Mouse (Mus musculus) layer of hippocampus, adult 2 months (tissue): Measurements from ENCODE around the gene Gabrp. TPM values are rescaled to one million over a fixed set of nuclear protein-coding genes. Genes with fewer than 3 reads are reported as not detected.

Experiments used
- DNase-seq, 2 experiments: peaks; one replicate each; pipeline ENCODE4 v3.0.0; 2022; ENCODE audit warnings: low spot score in 2 of 2
- H3K27ac ChIP-seq: fragments of 200-600 bp; 2 replicates; pipeline ENCODE4 v1.8.1; 2022
- H3K4me3 ChIP-seq: fragments of 200-600 bp; 2 replicates; pipeline ENCODE4 v1.8.1; 2022; ENCODE audit warnings: mild to moderate bottlenecking
- CTCF ChIP-seq: fragments of 200-600 bp; conservative IDR thresholded peaks from 2 replicates; pipeline ENCODE4 v1.8.1; 2022; ENCODE audit warnings: antibody characterized with exemption, mild to moderate bottlenecking, moderate library complexity
- total RNA-seq, 2 experiments: library from RNA; stranded (reverse); gene quantifications; 2 replicates each; pipeline ENCODE4 v1.2.3; 2021

Gene Gabrp
- total RNA-seq, 2 experiments from 2014 or later, result not detected

DNA sequence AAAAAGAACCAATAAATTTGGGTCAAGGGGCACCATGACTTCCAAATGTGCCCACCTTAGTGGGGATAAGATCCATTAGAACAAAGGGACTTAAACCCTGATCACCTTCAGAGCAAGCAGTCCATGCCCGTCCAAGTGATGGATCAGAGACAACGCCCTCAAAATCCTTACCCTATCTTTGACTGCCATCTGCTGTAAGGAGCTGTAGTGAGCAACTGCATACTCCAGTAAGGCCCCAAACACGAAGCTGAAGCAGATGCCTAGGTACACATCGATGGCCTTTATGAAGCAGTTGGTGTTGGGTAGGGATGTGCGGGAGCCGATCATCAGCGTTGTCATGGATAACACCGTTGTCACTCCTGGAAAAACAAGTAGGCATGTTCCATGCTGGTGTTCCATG, 24.6 kb downstream of the Gabrp start:
- peak; percentile 82 for TF ChIP-seq CTCF
- H3K27ac ChIP-seq, result no peak overlapping the region
- DNase-seq, result peak; percentile 36 to 59
- H3K4me3 ChIP-seq, result no peak overlapping the region

DNA sequence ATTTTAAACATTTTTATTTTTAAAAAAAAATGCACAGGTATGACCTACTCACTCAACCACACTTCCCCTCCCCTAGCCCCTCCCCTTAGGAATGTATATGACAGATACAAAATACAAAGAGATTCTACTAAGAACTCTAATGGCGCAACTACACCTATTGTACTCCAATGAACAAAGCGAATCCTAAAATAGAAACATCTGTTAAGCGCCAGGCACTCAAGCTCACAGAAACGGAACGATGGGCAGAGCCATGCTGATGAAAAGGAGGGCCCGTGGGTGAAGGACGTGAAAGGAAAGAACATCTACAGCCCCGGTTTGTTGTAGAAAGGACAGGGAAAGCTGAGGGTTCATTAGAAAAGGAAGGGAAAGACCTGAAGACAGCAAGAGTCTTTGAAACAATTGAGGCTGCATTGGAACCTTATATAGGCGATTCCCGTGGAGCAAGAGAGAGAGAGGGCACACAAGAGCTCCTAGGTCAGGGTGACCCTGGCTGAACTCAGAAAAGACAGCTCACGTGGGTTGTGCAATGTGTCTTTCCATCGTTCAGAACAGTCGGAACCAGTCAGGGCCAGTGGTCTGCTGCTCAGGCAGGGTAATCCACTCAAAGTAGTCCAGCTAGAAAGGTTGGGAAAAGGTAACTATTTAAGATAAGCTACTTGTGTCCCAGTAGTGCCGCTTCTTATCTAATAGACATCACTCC, 27.7 kb downstream of the Gabrp start:
- H3K4me3 ChIP-seq, result no peak overlapping the region
- no peak for TF ChIP-seq CTCF
- no peak overlapping the region for H3K27ac ChIP-seq
- DNase-seq, result no peak

DNA sequence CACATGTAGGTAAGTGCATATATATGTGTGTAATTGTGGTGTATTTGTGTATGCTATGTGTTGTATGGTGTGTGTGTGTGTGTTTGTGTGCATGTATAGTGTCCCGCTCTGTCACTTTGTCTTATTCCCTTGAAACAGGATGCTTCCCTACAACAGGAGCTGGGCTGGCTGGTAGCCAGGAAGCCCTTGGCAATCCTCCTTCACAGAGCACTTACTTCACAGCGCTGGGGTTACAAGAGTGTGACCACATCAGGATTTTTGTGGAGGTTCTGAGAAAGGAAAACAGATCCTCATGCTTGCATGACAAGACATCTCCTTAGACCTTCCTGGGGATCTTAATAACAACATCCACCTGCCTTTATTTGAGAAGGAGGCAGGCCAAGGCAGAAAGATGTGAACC, 31.4 kb downstream of the Gabrp start:
- Histone ChIP-seq H3K4me3 (no peak overlapping the region), H3K27ac (no peak overlapping the region)
- DNase-seq, result no peak
- TF ChIP-seq CTCF, result no peak

DNA sequence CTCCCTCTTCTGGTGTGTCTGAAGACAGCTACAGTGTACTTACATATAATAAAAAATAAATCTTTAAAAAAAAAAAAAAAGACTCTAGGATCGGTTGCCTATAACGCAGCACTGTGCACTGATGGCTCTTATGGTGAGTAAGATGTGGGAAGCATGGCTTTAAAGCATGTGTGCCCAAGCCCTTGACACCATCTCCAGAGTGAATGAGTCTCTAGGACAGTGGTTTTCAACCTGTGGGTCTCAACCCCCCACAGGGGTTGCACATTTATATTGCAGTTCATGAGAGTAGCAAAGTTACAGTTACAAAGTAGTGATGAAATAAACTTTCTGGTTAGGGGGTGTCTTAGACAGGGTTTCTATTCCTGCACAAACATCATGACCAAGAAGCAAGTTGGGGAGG, 33.8 kb downstream of the Gabrp start:
- no peak for TF ChIP-seq CTCF
- DNase-seq, result no peak

DNA sequence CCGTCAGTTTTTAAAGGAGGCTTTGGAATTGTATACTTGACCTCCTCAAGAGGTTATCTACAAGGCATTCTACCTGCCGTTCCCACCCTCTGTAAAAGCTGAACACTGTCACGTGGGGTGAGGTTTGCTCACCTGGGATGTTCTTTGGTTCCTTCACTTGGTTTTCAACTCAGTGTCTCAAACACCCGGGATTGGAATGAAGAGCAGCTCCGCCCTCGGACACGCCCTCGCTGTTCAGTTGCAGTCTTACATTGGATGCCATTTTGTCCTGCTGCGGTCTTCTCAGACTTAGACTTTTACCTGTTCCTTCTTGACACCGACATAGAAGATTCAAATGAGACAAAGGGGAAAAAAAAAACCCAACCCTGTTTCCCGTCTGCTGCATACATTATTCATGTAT, 34.6 kb downstream of the Gabrp start:
- no peak for DNase-seq
- H3K27ac ChIP-seq, result no peak overlapping the region

More for the DNA sequence above, 33.8 kb downstream of the Gabrp start:
- Histone ChIP-seq H3K27ac (no peak overlapping the region), H3K4me3 (no peak overlapping the region)

DNA sequence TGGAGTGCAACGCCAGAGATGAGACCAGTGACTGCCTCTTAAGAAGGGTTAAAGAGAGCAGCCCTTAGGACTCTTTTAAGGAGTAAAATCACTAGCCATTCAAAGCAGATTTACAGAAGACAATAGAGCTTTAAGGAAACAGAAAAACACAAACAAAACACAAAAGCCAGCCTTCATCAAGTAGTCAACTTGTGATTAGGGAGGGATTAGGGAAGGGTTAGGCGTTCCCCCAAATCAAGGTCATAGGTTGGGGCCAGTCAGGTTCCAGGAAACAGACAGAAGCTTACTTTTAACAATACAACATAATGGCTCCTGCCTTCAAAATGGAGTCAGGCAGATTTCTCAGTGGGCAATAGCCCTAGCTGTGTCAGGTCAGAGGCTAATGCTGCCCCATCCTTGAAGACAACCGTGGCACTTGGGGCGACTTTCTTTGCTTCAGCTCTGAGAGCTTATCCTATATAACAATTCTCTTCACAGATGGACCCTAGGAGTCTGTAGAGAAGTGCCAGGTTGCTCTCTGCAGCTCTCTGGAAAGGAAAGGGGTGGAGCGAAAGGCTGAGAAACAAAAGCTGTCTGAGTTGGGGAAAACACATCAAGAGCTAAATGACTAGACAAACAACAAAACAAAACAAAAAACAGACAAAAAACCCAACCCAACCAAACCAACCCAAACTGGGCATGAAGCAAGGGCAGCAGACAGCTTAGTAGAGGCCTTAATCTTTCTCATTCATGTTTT, 41.2 kb downstream of the Gabrp start:
- Histone ChIP-seq H3K27ac (no peak overlapping the region), H3K4me3 (no peak overlapping the region)
- DNase-seq, result no peak
- TF ChIP-seq CTCF, result no peak

More for the DNA sequence above, 34.6 kb downstream of the Gabrp start:
- TF ChIP-seq CTCF, result no peak
- no peak overlapping the region for H3K4me3 ChIP-seq

DNA sequence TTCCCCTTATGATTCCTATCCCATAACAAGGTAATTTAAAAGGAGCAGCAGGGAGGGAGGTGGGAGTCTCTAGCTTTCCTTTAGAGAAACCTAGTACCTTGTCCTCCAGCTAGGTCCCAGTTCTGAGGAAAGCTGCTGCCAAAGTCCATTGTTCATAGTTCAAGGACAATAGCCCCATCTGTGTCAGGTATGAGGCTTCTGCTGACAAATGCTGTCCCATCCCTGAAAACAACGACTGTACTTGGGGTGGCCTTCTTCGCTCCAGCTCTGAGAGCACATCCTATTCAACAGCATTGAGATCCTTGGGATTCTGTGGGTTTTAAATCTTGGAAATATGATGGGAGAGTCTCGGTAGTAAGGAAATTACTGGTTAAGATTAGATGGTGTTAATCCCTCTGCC, 42.1 kb downstream of the Gabrp start:
- H3K27ac ChIP-seq, result no peak overlapping the region
- H3K4me3 ChIP-seq, result no peak overlapping the region
- no peak for DNase-seq
- TF ChIP-seq CTCF, result no peak

DNA sequence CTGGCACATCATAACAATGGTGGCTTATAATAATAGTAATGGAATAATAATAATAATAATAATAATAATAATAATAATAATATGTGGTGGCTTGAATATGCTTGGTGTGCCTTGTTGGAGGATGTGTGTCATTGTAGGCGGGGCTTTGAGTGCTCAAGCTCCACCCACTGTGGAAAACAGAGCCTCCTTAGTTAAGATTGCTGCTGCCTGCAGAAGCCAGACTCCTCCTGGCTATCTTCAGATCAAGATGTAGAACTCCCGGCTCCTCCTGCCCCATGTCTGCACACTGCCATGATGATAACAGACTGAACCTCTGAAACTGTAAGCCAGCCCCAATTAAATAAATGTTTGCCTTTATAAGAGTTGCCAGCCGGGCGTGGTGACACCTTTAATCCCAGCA, 44.2 kb downstream of the Gabrp start:
- no peak overlapping the region for H3K27ac ChIP-seq
- no peak for DNase-seq
- no peak overlapping the region for H3K4me3 ChIP-seq
- TF ChIP-seq CTCF, result no peak

DNA sequence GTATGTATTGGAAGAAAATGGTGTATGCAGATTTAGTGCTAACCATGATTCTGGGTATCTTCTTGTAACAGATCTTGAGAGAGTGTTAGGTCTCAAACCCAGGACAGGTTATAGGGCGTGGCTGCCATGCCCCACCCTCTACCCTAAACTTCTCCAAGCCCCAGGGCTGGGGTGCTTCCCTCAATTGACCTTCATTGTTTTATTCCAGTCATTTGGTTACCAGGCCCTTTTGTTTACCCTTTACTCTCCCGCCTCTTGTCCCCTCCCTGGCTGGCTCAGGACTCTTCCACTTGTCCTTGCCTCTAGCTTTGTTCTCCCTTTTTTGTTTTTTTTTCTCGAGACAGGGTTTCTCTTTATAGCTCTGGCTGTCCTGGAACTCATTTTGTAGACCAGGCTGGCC, 45.2 kb downstream of the Gabrp start:
- Histone ChIP-seq H3K27ac (no peak overlapping the region), H3K4me3 (no peak overlapping the region)
- DNase-seq, result no peak
- no peak for TF ChIP-seq CTCF

DNA sequence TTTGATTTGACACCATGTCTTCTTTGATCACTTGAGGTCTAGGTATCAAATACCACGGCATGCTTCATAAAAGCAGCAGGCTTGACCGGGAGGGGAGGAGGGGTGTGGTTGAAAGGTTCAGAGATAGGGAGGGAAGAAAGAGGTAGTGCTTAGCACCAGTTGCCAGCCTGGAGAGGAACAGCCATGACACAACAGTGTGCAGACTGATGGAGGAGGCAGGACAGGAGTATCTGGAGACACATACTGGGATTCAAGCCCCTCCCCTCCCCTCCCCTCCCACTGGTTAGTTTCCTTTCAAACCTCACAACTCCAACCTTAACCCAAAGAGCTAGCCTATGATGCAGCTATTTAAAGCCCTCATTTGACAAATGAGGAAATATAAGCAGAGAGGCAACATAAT, 49.2 kb downstream of the Gabrp start:
- Histone ChIP-seq H3K27ac (no peak overlapping the region), H3K4me3 (no peak overlapping the region)
- no peak for DNase-seq
- TF ChIP-seq CTCF, result no peak

DNA sequence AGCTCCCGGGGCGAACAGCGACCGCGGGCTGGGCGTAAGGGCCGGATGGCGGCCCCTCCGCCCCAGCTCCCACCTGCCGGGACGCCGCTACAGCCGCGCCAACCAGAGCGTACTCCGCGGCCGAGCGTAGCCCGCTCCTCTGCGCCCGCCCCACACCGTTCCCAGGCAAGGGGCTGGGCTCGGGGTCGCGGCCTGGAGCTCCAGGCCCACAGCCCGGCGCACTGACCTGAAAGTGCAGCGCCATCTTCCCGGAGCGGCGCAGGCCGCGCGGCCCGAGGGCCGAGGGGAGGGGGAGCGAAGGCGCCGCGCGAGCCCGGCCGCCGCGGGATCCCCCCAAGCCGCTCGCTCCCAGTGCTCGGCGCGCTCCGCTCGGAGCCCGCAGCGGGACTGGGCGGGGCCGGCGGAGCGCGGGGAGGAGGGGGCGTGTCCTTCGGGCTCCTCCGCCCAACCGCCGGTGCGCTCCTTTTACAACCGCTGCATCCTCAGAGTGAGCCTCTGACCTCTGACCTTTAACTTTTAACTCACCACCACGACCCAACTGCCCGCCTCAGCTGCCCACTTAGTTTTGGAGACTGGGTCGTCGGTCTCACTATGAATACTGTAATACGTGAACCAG, 65.3 kb downstream of the Gabrp start, which contains the start of gene Ranbp17:
Ranbp17 (minus strand) TSS at position 371 of the 616 bp plus-strand sequence.
- Histone ChIP-seq H3K27ac (peak within 1 kb of the TSS; percentile 88), H3K4me3 (peak within 1 kb of the TSS; percentile 88)
- DNase-seq, result peak; percentile 13 to 37
- no peak for TF ChIP-seq CTCF

DNA sequence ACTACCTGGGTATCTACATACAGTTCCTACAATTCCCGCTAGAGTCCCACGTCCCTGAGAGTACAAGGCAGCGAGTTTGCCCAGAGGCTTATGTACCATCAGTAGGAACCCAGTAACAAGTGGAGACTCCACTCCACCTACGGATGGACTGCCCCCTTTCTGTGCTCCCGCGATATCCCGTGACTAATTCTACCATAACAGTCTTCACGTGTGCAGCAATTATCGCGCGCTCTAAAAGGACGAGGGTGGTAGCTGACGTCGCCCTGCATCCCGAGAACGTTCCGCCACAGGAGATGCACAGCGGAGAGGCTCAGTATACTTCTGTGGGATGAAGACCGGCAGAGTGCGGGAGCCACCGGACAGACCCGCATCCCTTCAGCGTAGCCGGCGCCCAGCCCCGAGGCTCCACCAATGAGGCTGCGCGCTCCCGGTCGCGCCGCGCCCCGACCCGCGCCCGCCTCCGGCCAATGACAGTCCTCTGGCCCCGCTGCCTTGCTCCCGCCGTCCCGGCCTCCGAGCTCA, 65.8 kb downstream of the Gabrp start:
- Histone ChIP-seq H3K27ac (peak overlapping the region; percentile 88), H3K4me3 (peak overlapping the region; percentile 88)
- DNase-seq, result peak; percentile 40 to 55
- TF ChIP-seq CTCF, result peak; percentile 71

DNA sequence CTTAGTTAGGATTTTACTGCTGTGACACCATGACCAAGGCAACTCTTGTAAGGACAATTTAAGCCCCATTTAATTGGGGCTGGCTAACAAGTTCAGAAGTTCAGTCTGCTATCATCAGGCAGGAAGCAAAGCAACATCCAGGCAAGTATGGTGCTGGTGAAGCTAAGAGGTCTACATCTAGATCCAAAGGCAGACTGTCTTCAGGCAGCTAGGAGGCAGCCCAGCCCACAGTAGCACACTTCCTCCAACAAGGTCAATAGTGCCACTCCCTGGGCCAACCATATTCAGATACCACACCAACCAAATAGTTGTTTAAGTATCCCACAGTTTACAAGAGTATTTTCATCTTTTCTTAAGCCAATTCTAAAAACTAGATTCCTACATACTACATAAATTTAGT, 69.4 kb downstream of the Gabrp start:
- no peak for DNase-seq
- Histone ChIP-seq H3K27ac (no peak overlapping the region), H3K4me3 (no peak overlapping the region)
- TF ChIP-seq CTCF, result no peak

Other genes starting within 250 kb of the Gabrp start
- 1 to 10 TPM; 7.9 to 9.9 TPM for gene Ranbp17, start 65.2 kb downstream of the Gabrp start, total RNA-seq
- not detected for gene D130052B06Rik, start 20.3 kb upstream of the Gabrp start, total RNA-seq